Mouse (Mus musculus) urinary bladder, adult 2 months (tissue): Measurements from ENCODE around the gene Sohlh1. TPM values are rescaled to one million over a fixed set of nuclear protein-coding genes. Genes with fewer than 3 reads are reported as not detected.
"Not testable (repeated sequence)": the region's sequence is repeated elsewhere in the genome, so short reads cannot be mapped to it uniquely, and the experiment has no call there.

ENCODE experiments used
- DNase-seq: peaks from one replicate; pipeline ENCODE4 v3.0.0; 2022; ENCODE audit warnings: low spot score
- polyA plus RNA-seq: library from polyadenylated mRNA; depleted of rRNA; stranded (reverse); fragments of >200 nt; gene quantifications from 2 replicates; pipeline ENCODE4 v1.2.3, GENCODE M21; 2012; rRNA removed

Gene Sohlh1
- polyA plus RNA-seq, 1 experiment, result 0.04 TPM

GRCm38 (mm10) chr2:25842161-25842560, 4.9 kb downstream of the Sohlh1 start:
- no peak for DNase-seq

GRCm38 (mm10) chr2:25836291-25836690, 10.8 kb downstream of the Sohlh1 start:
- DNase-seq, result peak; percentile 42

DNA sequence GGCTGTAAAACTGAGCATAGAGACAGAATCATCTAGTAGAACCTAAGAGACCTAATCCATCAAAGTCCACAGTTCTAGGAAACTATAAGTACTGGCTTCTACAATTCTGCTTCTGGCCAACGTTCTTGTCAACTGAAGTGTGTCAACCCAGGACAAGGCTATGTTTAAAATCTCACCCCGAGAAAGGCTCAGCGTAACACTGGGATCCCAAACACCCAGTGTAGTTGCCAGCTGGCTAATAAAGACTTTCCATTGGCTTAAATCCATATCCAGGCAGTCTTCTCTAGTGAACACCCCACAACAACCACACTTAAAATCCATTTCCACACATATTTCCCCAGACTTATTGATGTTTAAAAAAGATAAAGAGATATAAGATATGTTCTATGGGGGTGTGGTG, 16.3 kb downstream of the Sohlh1 start:
- no peak for DNase-seq

DNA sequence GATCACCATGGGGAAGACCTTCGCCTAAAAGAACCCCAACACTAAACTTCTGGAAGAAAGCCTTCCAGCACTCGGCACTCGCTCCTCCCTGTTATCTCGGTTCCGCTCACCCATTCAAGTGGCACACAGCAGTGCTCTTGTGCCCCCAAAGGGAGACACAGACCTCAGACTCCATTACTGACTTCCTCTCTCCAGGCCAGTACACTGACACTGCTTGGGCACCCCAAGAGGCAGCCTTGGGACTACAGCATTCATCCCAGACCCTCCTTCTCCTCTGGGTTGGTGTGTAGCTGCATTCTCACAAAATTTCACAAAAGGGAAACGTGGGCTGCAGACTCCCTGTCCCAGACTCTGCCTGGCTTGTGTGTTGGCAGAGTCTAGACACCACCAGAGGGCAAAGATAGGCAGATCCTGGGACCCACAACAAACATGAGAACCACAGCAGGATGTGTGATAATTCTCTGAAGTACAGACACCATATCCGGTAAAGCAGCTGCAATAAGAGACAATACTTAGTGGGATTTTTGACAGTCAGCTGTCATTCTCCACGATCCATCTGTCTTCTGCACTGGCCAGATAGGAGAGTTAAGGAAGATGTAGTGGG, 18.6 kb downstream of the Sohlh1 start:
- DNase-seq, result no peak

GRCm38 (mm10) chr2:25824751-25825150, 22.3 kb downstream of the Sohlh1 start:
- peak; percentile 9 for DNase-seq

GRCm38 (mm10) chr2:25822806-25823205, 24.2 kb downstream of the Sohlh1 start, which contains the start of gene Lcn9:
Gene Lcn9 (plus strand): TSS chr2:25823153.
- no peak for DNase-seq

DNA sequence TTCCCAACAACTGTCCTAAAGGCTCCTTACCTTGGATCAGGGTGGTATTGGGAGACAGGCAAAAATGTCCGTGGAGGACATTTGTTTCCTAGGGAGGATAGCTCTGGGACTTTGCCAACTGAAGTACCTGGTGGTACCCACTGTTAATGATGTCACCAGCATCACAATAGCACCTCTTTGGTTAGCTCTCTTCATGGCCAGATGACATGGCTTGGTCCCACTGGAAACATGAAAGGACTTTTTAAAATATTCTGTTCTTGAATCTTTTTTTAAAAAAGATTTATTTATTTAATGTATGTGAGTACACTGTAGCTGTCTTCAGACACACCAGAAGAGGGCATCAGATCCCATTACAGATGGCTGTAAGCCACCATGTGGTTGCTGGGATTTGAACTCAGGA, 31.3 kb downstream of the Sohlh1 start, which contains the start of gene Glt6d1:
Gene Glt6d1 (minus strand): TSS at position 101 of the 400 bp plus-strand sequence.
- DNase-seq, result not testable (repeated sequence)

DNA sequence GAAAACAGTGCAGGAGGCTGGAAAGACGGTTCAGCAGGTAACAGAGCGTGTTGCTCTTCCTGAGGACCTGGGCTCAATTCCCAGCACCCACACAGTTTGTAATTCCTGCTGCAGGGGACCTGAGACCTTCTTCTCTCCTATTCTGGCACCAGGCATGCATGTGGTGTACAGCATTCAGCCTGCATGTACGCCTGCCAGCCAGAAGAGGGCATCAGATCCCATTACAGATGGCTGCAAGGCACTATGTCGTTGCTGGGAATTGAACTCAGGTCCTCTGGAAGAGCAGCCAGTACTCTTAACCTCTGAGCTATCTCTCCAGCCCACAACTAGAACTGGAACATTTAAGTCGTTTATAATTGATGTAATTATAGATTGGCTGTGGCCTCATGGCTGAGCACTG, 33.7 kb downstream of the Sohlh1 start:
- DNase-seq, result no peak

GRCm38 (mm10) chr2:25811711-25812110, 35.3 kb downstream of the Sohlh1 start:
- DNase-seq, result no peak

DNA sequence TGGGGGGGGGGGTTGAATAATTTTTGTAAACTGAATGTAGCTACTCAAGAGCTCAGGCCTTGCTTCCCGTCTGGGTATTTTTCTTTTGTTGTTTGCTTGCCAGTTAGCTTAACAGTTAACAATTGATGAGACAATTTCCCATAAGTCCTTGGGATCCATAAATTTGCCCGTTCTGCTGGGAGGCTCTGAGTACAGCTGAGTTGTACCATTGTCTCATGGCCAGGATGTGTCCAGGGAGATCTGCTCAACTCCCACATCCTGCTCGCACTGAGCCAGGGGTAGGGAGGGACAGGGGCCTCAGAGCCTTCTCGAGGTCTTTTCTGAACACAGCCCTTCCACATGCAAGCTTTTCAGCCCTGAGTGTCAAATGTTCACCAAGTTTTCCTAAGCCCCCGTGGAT, 49.0 kb downstream of the Sohlh1 start:
- DNase-seq, result no peak

DNA sequence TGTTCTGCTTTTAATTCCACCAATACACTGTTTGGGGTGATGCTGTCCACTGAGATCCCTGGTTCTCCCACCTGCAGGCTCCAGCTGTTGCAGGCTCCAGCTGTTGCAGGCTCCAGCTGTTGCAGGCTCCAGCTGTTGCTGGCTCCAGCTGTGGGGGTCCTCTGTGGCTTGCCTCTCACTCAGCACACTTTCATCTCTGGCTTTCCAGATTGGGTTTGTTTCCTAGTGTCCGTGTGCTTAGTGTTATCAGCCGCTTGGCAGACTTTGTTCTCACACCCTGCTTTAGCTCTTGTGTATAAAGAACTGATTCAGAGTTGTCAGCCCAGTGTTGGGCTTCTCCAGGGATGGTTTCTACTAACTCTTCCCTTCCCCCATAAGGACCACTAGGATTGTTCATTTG, 49.4 kb downstream of the Sohlh1 start:
- DNase-seq, result no peak

Other genes starting within 250 kb of the Sohlh1 start
- 66.5 and 73.8 TPM in 2 replicates for gene Rabl6, start 238.7 kb downstream of the Sohlh1 start, polyA plus RNA-seq
- not detected in 2 replicates for gene Ccdc183, start 229.6 kb downstream of the Sohlh1 start, polyA plus RNA-seq
- 55.4 and 59.7 TPM in 2 replicates for gene Tmem141, start 225.2 kb downstream of the Sohlh1 start, polyA plus RNA-seq
- 22.9 and 30.6 TPM in 2 replicates for gene Fcna, start 219.2 kb downstream of the Sohlh1 start, polyA plus RNA-seq
- 0.94 and 1.8 TPM in 2 replicates for gene Lcn8, start 194.1 kb downstream of the Sohlh1 start, polyA plus RNA-seq
- gene Lcn5, start 189.3 kb downstream of the Sohlh1 start, polyA plus RNA-seq, result 0.32 TPM in 1 of 2 replicates, not detected in the other
- 0.36 and 0.63 TPM in 2 replicates for gene Lcn6, start 170.5 kb downstream of the Sohlh1 start, polyA plus RNA-seq
- gene Lcn10, start 164.5 kb downstream of the Sohlh1 start, polyA plus RNA-seq, result 0.06 TPM in 1 of 2 replicates, not detected in the other
- gene Obp2a, start 147.2 kb downstream of the Sohlh1 start, polyA plus RNA-seq, result not detected in 2 replicates
- 30.9 and 41.7 TPM in 2 replicates for gene Bmyc, start 140.5 kb downstream of the Sohlh1 start, polyA plus RNA-seq
- gene Obp2b, start 110.2 kb downstream of the Sohlh1 start, polyA plus RNA-seq, result not detected in 2 replicates
- not detected in 2 replicates for gene Lcn3, start 81.7 kb downstream of the Sohlh1 start, polyA plus RNA-seq
- gene Lcn11, start 70.2 kb downstream of the Sohlh1 start, polyA plus RNA-seq, result not detected in 2 replicates
- gene Gm13539, start 65.0 kb downstream of the Sohlh1 start, polyA plus RNA-seq, result not detected in 2 replicates
- gene Glt6d1, start 31.4 kb downstream of the Sohlh1 start, polyA plus RNA-seq, result not detected in 2 replicates
- not detected in 2 replicates for gene Lcn9, start 24.1 kb downstream of the Sohlh1 start, polyA plus RNA-seq
- gene Kcnt1, start 16.5 kb upstream of the Sohlh1 start, polyA plus RNA-seq, result 6.7 and 7.4 TPM in 2 replicates
- gene Camsap1, start 136.0 kb upstream of the Sohlh1 start, polyA plus RNA-seq, result 7.4 and 12.4 TPM in 2 replicates
- gene Ubac1, start 174.5 kb upstream of the Sohlh1 start, polyA plus RNA-seq, result 56.6 and 62.4 TPM in 2 replicates